Mouse (Mus musculus): ENCODE results near the gene Htr5b. TPM values are rescaled to one million over a fixed set of nuclear protein-coding genes. Genes with fewer than 3 reads are reported as not detected.

Htr5b gene
- polyA plus RNA-seq, 1 experiment from 2014 or later, result 0.89 TPM

DNA sequence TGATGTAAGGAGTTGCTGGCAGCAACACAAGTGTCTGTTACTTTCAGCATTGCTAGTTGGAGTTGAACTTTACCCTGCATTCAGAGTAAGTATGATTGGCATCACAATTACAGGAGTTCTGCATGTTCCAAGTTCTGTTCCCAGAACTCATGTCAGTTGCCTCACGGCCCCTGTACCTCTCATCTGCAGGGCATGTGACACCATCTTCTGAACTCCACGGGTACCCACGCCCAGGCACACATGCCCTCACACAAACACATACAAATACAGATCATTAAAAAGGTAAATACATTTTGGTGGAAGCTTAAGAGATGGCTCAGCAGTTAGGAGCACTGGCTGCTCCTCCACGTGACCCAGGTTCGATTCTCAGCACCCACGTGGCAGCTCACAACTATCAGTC lies 41.5 kb downstream of the Htr5b start:
- WGBS, result 94% methylated on average over 6 of the region's 6 CpGs
- ATAC-seq (ENCODE audit: insufficient number of reproducible peaks, insufficient read depth, low FRiP score, low TSS enrichment, low read depth), result no peak
- H3K4me3 ChIP-seq (replicated peaks), result no peak overlapping the region
- H3K27me3 ChIP-seq, result no peaks in the 10 kb centered on the region
- H3K9me3 ChIP-seq, result no peaks in the 10 kb centered on the region
- H3K27ac ChIP-seq, result no peak overlapping the region
- peaks cover 55% of the 10 kb centered on the region for H3K36me3 ChIP-seq
- no peak overlapping the region for H3K9ac ChIP-seq (replicated peaks)
- no peaks in the 10 kb centered on the region for H3K4me1 ChIP-seq (replicated peaks)
- no peak overlapping the region for H3K4me2 ChIP-seq

DNA sequence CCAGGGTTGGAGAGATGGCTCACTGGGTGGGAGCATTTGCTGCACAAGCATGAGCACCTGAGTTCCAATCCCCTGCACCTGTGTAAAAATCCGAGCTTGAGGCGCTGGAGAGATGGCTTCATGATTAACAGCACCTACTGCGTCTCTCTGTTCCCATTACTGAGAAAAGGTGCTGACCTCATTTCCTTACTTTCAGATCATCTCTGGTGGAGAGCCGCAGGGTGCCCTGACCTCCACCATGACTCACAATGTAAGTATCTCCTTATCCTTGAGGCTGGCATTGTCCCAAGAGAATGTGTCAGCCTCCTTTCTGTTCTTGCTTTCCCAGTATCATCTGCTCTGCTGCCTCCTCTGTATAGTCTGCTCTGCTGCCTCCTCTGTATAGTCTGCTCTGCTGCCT lies 45.2 kb downstream of the Htr5b start:
- Histone ChIP-seq H3K4me1 (replicated peaks) (no peaks in the 10 kb centered on the region), H3K36me3 (peaks cover 70% of the 10 kb centered on the region), H3K4me2 (no peak overlapping the region), H3K9ac (replicated peaks) (no peak overlapping the region), H3K9me3 (no peaks in the 10 kb centered on the region), H3K4me3 (replicated peaks) (no peak overlapping the region), H3K27ac (no peak overlapping the region), H3K27me3 (no peaks in the 10 kb centered on the region)
- ATAC-seq (ENCODE audit: insufficient number of reproducible peaks, insufficient read depth, low FRiP score, low TSS enrichment, low read depth), result no peak
- 83% methylated on average over 4 of the region's 4 CpGs for WGBS

DNA sequence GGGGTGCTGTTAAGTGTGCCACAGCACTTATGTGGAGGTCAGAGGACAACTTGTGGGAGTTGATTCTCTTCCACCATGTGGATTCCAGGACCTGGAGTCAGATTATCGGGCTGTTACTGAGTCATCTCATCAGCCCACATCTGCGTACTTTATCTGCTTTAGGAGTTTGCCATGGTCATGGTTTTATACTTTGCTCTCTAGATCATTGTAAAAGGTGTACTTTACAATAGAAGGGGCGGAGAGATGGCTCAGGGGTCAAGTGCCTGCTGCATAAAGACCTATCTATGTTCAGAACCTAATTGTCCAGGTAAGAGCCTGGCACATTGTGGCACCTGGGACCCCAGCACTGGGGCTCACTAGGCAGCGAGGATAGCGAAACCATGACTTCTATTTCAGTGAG lies 48.9 kb downstream of the Htr5b start:
- Histone ChIP-seq H3K4me2 (no peak overlapping the region), H3K4me3 (replicated peaks) (no peak overlapping the region), H3K27ac (no peak overlapping the region), H3K4me1 (replicated peaks) (no peaks in the 10 kb centered on the region), H3K9ac (replicated peaks) (no peak overlapping the region), H3K36me3 (peaks cover 69% of the 10 kb centered on the region), H3K27me3 (no peaks in the 10 kb centered on the region), H3K9me3 (no peaks in the 10 kb centered on the region)
- no peak for ATAC-seq (ENCODE audit: insufficient number of reproducible peaks, insufficient read depth, low FRiP score, low TSS enrichment, low read depth)
- 91% methylated on average over 5 of the region's 5 CpGs for WGBS

DNA sequence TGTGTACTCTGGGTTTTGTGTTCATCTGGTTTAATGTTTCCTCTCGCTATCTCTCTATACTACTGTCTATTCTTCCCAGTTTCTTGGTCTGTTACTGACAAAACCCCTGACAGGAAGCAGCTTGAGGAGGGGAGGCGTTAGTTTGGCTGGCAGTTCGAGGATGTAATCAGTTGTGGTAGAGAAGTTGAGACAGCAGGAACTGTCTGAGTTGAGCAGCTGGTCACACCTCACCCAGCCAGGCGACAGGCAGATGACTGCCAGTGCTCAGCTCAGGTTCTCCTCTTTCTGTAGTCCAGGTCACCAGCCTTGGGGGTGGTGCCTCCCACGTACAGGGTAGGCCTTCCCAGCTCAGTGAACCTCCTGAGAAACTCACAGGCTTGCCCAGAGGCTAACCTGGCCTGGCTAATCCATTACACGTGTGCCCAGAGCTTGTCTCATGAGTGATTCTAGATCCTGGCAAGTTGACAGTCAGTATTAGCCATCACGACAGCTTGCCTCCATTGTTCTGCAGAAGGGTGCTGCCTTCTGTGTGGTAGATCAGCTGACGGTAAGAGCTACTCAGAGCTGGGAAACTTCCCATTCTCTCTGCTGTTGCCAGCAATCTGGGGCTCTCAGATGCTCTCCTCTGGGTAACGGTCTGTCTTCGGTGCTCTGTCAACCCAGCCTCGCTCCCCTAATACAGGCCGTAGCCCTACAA lies 49.8 kb downstream of the Htr5b start:
- Histone ChIP-seq H3K9ac (replicated peaks) (no peak overlapping the region), H3K27me3 (no peaks in the 10 kb centered on the region), H3K27ac (no peak overlapping the region), H3K4me1 (replicated peaks) (no peaks in the 10 kb centered on the region), H3K4me2 (no peak overlapping the region), H3K9me3 (no peaks in the 10 kb centered on the region), H3K36me3 (peaks cover 69% of the 10 kb centered on the region), H3K4me3 (replicated peaks) (no peak overlapping the region)
- ATAC-seq (ENCODE audit: insufficient number of reproducible peaks, insufficient read depth, low FRiP score, low TSS enrichment, low read depth), result no peak
- WGBS, result 83% methylated on average over 12 of the region's 12 CpGs

DNA sequence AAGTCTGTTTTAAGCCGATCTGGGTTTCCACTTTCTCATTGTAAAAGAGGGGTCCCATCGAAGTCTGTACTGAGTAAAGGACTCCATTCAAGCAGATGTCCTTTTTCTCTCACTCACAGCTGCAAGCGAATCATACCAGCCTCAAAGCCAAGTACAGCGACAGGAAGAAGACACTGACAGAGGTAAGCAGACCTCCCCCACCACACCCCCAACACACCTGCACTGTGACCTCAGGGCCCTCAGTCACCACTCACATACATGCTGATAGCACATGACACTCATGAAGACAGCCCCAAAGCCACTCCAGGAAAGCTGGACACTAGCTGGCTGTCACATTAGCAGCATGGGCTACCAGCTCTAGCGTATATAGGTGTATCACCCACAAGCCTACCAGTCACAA lies 50.5 kb downstream of the Htr5b start:
- Histone ChIP-seq H3K36me3 (peaks cover 62% of the 10 kb centered on the region), H3K27ac (no peak overlapping the region), H3K27me3 (no peaks in the 10 kb centered on the region), H3K9me3 (no peaks in the 10 kb centered on the region), H3K4me1 (replicated peaks) (no peaks in the 10 kb centered on the region), H3K9ac (replicated peaks) (no peak overlapping the region), H3K4me2 (no peak overlapping the region), H3K4me3 (replicated peaks) (no peak overlapping the region)
- ATAC-seq (ENCODE audit: insufficient number of reproducible peaks, insufficient read depth, low FRiP score, low TSS enrichment, low read depth), result no peak
- WGBS, result 90% methylated on average over 5 of the region's 5 CpGs

DNA sequence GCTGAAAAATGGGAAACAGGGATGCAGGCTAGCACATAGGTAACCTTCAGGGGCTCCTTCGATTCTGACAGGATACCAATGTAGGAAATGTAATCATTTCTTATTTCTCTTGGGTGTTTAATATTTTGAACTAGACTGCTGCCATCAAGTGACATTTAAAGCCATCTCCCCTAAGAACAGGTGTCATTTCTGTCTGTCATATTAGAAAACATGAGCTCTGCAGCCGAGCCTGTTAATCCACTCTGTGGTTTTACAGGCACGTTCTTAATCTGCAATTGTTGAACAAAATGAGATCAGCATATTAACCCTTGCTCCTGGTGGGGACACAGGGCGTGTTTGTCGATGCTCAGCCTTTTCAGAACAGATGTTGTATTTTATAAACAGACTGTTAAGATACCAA lies 56.8 kb downstream of the Htr5b start:
- no peak overlapping the region for H3K4me3 ChIP-seq (replicated peaks)
- 68% methylated on average over 5 of the region's 5 CpGs for WGBS
- H3K27me3 ChIP-seq, result no peaks in the 10 kb centered on the region
- H3K4me1 ChIP-seq (replicated peaks), result 0 out of 2 replicates have a peak, but pooled peaks cover 7% of the 10 kb centered on the region
- H3K9me3 ChIP-seq, result no peaks in the 10 kb centered on the region
- no peak overlapping the region for H3K9ac ChIP-seq (replicated peaks)
- H3K27ac ChIP-seq, result no peak overlapping the region
- peaks cover 20% of the 10 kb centered on the region for H3K36me3 ChIP-seq
- ATAC-seq (ENCODE audit: insufficient number of reproducible peaks, insufficient read depth, low FRiP score, low TSS enrichment, low read depth), result no peak
- H3K4me2 ChIP-seq, result no peak overlapping the region

DNA sequence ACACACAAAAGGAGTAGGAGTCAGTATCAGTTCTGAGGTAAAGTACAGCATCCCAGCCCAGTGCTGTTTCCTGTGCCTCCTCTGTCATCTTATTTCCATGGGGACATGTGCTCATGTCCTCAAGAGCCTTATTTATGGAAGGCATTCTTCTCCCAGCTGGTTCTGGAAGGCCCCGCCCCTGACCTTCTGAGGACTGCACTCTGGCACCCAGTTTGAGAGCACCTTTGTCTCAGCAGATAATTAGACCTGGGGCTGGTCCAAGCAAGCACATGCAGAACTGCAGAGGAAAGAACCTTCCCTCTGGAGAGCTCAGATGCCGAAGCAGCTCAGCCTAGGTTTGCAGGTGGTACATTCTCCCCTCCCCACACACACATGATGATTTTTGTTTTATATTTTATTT lies 60.0 kb downstream of the Htr5b start:
- Histone ChIP-seq H3K9ac (replicated peaks) (no peak overlapping the region), H3K4me3 (replicated peaks) (no peak overlapping the region), H3K9me3 (no peaks in the 10 kb centered on the region), H3K4me2 (no peak overlapping the region), H3K27ac (no peak overlapping the region), H3K4me1 (replicated peaks) (peaks cover 14% of the 10 kb centered on the region; the same call in 1 of the 2 replicates), H3K36me3 (peaks cover 35% of the 10 kb centered on the region; the same call in 1 of the 2 replicates), H3K27me3 (no peaks in the 10 kb centered on the region)
- no peak for ATAC-seq (ENCODE audit: insufficient number of reproducible peaks, insufficient read depth, low FRiP score, low TSS enrichment, low read depth)
- WGBS, result 84% methylated on average over 2 of the region's 2 CpGs

DNA sequence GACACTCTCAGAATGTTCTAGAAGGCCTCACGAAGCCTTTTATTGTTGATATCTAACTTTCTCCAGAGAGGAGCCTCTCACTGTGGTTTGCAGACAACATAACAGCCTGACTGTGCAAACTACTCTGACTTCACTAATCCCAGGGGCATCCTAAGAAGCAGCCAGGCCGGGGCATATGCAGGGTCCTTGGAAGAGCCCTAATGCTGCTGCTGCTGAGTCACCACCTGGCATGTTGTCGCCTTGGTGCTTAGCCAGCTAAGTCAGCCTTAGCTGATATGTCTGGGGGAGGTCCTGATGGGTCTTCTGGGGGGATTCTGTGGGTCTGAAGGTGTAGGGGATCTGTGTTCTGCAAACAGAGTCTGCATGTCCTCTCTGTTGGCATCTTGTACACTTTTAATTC lies 62.0 kb downstream of the Htr5b start:
- Histone ChIP-seq H3K27ac (no peak overlapping the region), H3K27me3 (no peaks in the 10 kb centered on the region), H3K9me3 (no peaks in the 10 kb centered on the region), H3K4me3 (replicated peaks) (no peak overlapping the region), H3K4me2 (no peak overlapping the region), H3K4me1 (replicated peaks) (peaks cover 13% of the 10 kb centered on the region; the same call in 1 of the 2 replicates), H3K36me3 (peaks cover 55% of the 10 kb centered on the region), H3K9ac (replicated peaks) (no peak overlapping the region)
- 82% methylated on average over 3 of the region's 3 CpGs for WGBS
- ATAC-seq (ENCODE audit: insufficient number of reproducible peaks, insufficient read depth, low FRiP score, low TSS enrichment, low read depth), result no peak

DNA sequence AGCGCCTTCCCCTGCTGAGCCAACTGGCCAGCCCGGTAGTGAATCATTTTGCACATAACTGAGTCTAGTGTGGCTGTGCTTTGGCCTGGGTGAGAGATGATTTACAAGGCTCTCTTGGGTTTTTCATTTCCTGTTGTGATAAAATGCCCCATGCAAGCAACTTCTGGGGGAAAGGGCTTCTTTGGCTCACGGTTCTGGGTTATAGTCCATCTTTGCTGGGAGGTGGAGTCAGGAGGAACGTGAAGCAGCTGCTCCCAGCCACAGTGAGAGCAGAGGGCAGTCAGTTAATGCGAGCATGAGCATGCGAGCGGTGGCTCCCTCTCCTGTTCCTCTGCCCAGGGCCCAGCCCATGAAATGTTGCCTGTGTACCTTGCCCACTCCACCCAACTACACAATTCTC lies 64.5 kb downstream of the Htr5b start:
- peaks cover 56% of the 10 kb centered on the region for H3K36me3 ChIP-seq
- H3K4me1 ChIP-seq (replicated peaks), result peaks cover 7% of the 10 kb centered on the region; the same call in 1 of the 2 replicates
- no peaks in the 10 kb centered on the region for H3K27me3 ChIP-seq
- H3K27ac ChIP-seq, result peak overlapping the region; percentile 24; the same call in 1 of the 2 replicates
- WGBS, result 53% methylated on average over 7 of the region's 7 CpGs
- no peak overlapping the region for H3K4me2 ChIP-seq
- H3K9ac ChIP-seq (replicated peaks), result no peak overlapping the region; the same call in 1 of the 2 replicates
- no peak overlapping the region for H3K4me3 ChIP-seq (replicated peaks)
- no peaks in the 10 kb centered on the region for H3K9me3 ChIP-seq
- no peak for ATAC-seq (ENCODE audit: insufficient number of reproducible peaks, insufficient read depth, low FRiP score, low TSS enrichment, low read depth)

DNA sequence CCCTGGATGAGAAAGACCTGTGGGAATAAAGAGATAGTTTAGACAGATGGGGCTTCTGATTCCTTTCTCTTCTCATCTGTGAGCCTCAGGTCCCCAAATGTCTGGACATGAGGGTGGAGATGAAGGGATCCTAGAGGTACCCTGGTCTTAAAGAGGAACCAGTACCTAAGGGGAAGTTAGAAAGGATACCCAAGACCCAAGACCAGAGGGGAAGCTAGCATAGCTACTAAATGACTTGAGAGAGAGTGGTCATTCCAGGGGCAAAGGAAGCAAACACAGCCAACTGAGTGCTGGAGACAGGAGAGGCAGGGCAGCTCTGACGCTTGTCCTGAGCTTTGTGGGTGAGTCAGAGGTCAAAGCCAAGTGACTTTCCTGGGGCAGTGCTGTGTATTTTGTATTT lies 65.6 kb downstream of the Htr5b start:
- WGBS, result 77% methylated on average over 1 of the region's 1 CpGs

DNA sequence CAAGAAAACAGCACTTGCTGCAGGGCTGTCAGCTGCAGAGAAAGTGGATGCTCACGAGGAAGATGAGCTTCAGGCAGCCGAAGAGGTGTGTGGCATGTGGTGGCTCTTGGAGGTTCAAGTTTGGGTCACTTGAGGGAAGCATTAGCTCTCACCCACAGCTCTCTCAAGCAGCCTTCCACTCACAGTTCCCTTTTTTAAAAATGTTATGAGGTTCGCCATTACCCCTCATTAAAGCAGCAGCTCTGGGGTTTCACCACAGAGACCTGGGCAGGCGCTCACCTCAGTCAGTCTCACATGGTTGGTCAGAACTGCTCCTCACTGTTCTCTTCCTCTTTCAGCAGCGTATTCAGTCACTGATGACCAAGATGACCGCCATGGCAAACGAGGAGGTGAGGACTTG lies 66.4 kb downstream of the Htr5b start:
- Histone ChIP-seq H3K9ac (replicated peaks) (no peak overlapping the region), H3K4me3 (replicated peaks) (no peak overlapping the region), H3K27me3 (no peaks in the 10 kb centered on the region), H3K9me3 (no peaks in the 10 kb centered on the region), H3K36me3 (peaks cover 56% of the 10 kb centered on the region), H3K27ac (no peak overlapping the region), H3K4me2 (no peak overlapping the region), H3K4me1 (replicated peaks) (peaks cover 7% of the 10 kb centered on the region; the same call in 1 of the 2 replicates)
- 88% methylated on average over 7 of the region's 7 CpGs for WGBS
- ATAC-seq (ENCODE audit: insufficient number of reproducible peaks, insufficient read depth, low FRiP score, low TSS enrichment, low read depth), result no peak

More for the DNA sequence above, 65.6 kb downstream of the Htr5b start:
- Histone ChIP-seq H3K4me2 (no peak overlapping the region), H3K4me3 (replicated peaks) (no peak overlapping the region), H3K36me3 (peaks cover 56% of the 10 kb centered on the region), H3K9me3 (no peaks in the 10 kb centered on the region), H3K4me1 (replicated peaks) (peaks cover 7% of the 10 kb centered on the region; the same call in 1 of the 2 replicates), H3K9ac (replicated peaks) (no peak overlapping the region), H3K27ac (no peak overlapping the region), H3K27me3 (no peaks in the 10 kb centered on the region)
- no peak for ATAC-seq (ENCODE audit: insufficient number of reproducible peaks, insufficient read depth, low FRiP score, low TSS enrichment, low read depth)

DNA sequence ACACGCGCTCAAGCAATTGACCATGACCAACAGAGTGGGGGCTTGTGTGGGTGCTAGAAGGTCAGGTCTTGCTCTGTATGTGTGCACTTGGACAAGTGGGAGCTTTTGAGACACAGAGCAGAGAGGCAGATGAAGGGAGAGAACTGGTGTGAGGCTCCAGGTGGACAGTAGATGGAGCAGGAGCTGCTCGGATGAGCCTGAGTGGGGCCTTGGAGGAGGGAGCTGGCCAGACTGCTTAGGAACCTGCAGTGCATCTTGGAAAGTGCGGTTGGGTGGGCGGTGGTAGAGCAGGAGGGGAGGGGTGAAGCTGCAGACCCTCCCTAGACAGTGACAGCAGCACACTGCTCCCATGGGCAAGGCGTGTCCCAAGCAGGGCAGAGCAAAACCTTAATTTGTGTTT lies 68.2 kb downstream of the Htr5b start:
- no peak overlapping the region for H3K9ac ChIP-seq (replicated peaks)
- WGBS, result 70% methylated on average over 6 of the region's 6 CpGs
- H3K4me2 ChIP-seq, result no peak overlapping the region
- no peaks in the 10 kb centered on the region for H3K27me3 ChIP-seq
- peaks cover 7% of the 10 kb centered on the region; the same call in 1 of the 2 replicates for H3K4me1 ChIP-seq (replicated peaks)
- H3K27ac ChIP-seq, result no peak overlapping the region
- H3K9me3 ChIP-seq, result no peaks in the 10 kb centered on the region
- peaks cover 53% of the 10 kb centered on the region for H3K36me3 ChIP-seq
- no peak overlapping the region for H3K4me3 ChIP-seq (replicated peaks)
- ATAC-seq (ENCODE audit: insufficient number of reproducible peaks, insufficient read depth, low FRiP score, low TSS enrichment, low read depth), result no peak

Data from limb, embryonic 12.5 days (tissue).